Mouse (Mus musculus) ovary, postnatal 14 days (tissue): ENCODE measurements at regions not wholly inside any gene's neighbourhood (a gene's known extent, or its start where the extent isn't known, plus 50 kb on each side); places are given as distances from the start of the nearest gene placed in this dataset.

ENCODE experiments used
- DNase-seq: peaks from one replicate; pipeline ENCODE4 v3.0.0; 2022; ENCODE audit warnings: low spot score

DNA sequence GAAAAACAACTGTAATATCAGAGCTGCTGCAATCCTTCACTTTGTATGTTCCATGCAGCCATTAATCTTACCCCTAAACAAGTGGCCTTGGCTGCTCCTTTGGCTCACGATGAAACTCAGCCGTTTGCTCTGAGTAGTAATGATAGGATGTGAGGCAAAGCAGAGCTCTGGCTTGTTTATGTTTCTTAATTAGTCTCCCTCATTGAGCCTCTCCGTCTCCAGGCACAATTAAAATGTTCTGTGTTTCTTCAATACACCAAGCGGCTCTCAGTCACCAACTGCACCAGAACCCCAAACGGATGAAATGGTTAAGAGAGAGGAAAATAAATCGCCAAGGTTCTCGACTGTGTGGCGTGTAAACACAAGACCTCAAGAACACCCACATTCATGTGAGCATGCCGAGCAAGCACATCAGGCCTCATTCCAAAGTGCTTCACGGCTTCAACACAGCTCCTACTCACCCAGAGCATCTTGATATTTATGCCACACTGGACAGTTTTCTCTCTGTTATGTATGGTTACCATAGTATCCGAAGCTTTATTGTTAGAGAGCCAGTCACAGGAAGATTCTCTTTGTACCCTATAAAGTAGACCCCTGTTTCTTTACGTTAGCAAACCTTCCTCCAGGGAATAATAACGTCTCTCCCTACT is 280.4 kb downstream of the Lyplal1 start:
- no peak for DNase-seq

DNA sequence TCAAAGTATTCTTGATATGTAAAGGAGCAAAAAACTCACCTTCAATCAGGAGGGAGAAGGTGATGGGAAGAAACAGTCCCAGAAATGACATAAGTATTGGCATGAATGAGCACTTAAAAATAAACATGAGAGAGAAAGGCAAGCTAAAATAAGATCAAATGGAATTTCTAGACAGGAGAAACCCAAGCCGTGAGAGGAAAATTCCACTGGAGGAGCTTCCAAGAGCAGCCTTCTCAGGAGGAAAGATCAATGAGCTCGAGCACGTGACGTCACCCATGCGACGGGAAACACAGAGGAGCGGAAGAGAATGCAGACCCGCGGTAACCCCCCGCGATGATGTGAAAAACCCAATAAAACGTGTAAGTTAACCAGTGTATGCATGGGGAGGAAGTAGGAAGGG is 274.6 kb downstream of the Lyplal1 start:
- no peak for DNase-seq

DNA sequence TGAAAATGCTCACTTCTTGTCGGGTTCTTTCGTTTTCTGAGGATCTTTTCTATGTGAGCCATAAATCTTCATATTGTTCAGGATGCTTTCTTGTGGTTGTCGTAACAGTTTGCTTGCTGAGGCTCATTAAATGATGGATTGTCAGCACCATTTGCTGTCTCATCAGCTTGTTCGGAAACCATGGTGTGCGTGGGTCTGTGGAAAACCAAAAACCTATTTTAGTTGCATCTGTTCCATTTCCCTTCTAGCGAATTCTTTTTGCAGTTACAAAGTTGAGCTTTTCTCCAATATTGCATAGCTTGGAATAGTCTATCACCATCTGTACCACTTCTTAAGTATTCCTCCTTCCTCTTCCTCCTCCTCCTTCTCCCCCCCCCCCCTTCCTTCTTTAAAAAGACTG is 269.9 kb downstream of the Lyplal1 start:
- DNase-seq, result no peak

DNA sequence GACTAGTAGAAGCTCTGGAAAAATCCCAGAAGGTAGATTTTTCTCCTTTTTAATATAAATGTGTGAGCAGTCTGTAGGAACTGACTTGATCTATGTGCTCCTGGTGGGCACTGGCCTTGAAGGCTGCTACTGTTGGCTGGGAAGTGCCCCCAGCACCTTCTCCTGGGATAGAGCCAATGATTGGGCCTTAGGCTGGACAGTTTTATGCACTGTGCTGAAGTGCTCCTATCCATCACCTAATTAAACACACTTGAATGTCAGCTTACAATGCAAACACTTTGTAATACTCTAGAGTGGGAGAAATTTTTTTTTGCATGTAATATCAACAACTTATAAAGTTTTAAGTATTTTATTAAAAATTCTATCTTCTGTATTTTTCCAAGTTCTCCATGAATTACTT is 266.5 kb downstream of the Lyplal1 start:
- no peak for DNase-seq

- no peak for DNase-seq
These were observed 265.7 kb downstream of the Lyplal1 start for GRCm38 (mm10) chr1:185851262-185851893.

DNA sequence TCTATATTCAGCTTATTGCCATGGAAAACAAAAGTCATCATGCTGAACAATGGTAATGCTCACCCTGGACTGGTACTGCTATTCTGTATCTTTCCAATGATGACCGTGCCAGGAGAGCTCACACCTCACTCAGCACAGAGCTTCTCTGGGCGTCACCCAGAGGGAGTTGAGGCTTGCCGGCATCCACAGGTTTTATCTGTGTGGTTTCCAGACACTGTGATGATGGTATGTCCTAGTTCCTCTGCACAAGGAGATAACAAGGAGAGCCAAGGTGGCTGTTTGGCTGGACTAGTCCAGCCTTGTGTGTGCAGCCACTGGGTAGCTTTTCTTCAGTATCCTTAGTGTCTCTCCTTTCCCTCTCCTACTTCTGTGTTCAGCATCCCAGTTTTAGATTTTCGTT is 255.4 kb downstream of the Lyplal1 start:
- no peak for DNase-seq

- DNase-seq, result no peak
These were observed 251.2 kb downstream of the Lyplal1 start for GRCm38 (mm10) chr1:185865945-185866344.

DNA sequence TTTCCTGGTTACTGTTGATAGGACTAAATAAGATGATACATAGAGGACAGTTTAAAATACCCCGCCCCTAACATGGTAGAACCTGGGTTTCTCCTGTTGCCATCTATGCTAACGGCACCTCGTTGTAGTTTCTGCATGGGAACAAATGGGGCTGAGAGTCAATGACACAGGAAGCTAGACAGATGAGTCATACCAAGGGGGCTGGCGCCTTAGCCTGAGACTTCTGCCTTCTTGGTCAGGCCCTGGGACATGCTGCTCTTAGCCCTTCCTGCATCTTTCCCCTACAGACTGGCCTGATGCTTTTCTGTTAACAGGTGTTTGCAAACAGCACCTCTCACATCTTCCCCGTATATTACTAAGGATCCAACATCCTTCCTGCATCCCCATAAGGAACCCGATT is 250.5 kb downstream of the Lyplal1 start:
- DNase-seq, result no peak

DNA sequence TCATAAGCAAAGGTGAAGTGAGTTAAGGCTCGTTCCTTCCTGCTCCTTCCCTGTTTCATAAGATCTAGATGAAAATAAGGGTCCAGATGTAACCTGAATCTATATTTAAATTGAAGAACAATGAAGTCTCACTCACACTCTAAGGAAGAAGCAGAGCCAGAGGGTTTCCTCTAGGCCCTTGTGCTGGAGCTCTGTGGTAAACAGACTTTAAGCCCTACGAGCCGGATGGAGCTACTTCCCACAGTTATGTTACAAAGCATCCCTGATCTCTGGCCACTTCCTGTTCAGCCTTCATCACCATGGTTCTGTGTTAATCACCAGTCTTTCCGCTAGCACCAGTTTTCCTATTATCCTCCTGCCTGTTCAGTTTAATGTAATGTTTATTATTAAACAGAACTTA is 250.1 kb downstream of the Lyplal1 start:
- DNase-seq, result no peak

- DNase-seq, result no peak
These were observed 248.4 kb downstream of the Lyplal1 start for GRCm38 (mm10) chr1:185868721-185869120.

DNA sequence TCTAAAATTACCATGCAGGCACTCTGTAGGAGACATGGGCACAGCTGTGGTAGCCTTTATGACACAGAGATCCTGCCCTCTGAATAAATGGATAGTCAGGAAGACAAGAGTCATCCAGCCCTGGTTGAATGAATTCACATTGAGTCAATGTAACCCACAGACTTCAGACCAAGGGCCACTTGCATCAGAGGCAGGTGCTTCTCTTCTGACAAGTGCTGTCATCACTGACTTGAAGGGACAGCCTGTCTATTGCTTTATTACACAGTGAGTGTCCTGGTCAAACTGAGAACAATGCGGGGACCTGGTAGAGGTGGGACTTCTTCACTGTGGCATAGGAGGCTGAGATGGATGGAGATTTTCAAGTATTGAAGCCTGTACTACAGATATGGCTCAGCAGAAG is 230.1 kb downstream of the Lyplal1 start:
- DNase-seq, result no peak

DNA sequence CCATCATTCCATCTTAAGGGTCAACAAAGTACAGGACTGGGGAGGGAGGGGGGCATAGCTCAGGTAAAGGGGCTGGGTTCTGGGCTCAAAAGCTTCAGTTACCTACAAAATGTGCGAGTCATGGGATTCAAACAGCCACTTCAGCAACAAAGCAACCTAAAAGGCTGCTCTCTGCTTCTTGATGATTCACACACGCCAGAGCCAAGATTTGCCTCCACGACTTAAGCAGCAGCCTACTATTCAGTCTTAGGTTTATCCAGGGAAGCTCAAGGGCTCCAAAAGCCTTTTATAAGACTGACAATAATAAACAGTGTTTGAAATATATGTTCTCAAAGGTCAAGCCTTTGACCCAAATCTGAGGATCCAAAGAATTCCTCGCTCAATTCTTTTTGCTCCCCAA is 225.3 kb downstream of the Lyplal1 start:
- no peak for DNase-seq

DNA sequence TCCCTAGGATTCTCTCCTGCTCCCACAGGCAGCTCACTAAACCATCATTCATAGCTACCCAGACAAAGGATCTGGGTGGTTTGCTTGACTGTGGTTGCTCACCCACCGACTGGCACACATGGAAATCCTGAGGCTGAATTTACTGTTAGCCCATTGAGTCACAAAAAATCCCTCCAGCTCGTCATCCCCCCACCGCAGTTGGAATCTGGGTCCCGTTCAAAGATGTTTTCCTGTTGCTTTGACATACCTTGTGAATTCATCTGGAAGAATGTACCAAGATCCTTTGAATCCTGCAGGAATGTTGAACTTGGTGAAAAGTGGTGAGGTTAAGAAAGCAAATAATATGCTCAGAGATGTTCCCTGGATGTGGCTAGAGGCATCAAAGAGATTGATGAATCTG is 223.7 kb downstream of the Lyplal1 start:
- DNase-seq, result no peak

DNA sequence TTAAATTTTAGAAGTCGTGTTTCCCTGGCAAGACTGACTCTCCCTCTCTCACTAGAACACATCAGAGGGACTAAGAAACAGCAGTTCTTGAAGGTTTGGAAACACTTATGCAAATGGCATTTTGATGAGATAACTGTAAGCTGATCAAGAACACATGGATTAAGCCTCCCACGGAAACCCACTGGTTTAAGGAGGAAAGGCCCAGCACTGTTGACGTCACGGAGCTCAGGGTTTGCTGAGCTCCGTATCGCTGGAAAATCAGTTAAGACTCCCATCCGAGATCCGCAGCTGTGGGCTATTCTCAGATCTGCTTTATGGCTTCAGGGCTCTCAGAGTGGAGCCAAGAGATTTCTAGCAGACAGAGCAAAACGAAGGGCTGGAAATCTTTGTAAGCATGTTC is 218.6 kb downstream of the Lyplal1 start:
- DNase-seq, result no peak

DNA sequence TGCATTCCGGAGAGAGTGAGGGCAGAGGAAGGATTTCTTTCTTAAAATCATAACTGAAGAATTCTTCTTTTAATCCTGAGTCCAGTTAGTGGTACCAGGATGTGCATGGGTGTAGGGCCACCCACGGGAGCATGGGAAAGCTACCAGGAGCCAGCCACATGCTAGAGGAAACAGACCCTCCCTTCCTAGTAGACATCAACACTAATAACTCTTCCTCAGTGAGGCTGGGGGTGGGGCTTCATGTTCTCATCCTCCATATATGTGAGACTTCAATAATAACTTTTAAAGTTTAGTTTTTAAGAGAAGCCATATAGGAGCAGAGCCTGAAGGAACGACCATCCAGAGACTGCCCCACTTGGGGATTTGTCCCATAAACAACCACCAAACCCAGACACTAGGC is 216.8 kb downstream of the Lyplal1 start:
- no peak for DNase-seq

- no peak for DNase-seq
These were observed 214.7 kb downstream of the Lyplal1 start for GRCm38 (mm10) chr1:185902395-185902794.

- DNase-seq, result no peak
These were observed 211.4 kb downstream of the Lyplal1 start for GRCm38 (mm10) chr1:185905666-185906065.

GRCm38 (mm10) chr1:185915579-185915978 is 201.5 kb downstream of the Lyplal1 start:
- DNase-seq, result no peak

GRCm38 (mm10) chr1:185918663-185919062 is 198.4 kb downstream of the Lyplal1 start:
- no peak for DNase-seq

DNA sequence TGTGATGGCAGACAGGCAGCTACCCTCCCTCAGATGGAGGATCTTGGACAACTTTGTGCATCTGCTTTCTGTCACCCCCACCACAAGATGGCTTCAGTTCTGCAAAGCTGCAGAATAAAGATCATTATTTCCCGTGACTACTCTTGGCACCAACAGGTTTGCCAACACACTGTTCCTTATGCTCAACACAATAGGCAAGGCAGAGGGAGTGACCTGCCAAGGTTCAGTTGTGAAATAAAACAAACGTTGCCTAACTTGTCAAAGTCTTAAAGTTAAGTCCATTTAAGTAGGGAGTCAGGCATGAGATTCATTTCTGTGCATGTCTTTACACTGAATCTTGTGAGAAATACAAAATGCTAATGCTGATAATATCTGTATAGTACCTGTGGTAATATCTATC is 193.4 kb downstream of the Lyplal1 start:
- DNase-seq, result no peak

GRCm38 (mm10) chr1:185929000-185929399 is 188.1 kb downstream of the Lyplal1 start:
- DNase-seq, result no peak

GRCm38 (mm10) chr1:185929761-185930160 is 187.3 kb downstream of the Lyplal1 start:
- DNase-seq, result no peak

- DNase-seq, result no peak
These were observed 183.5 kb downstream of the Lyplal1 start for GRCm38 (mm10) chr1:185933623-185934022.

- DNase-seq, result no peak
These were observed 180.1 kb downstream of the Lyplal1 start for GRCm38 (mm10) chr1:185937026-185937425.
